Mouse (Mus musculus): ENCODE measurements around the gene Ndufa7.

Ndufa7 gene

DNA sequence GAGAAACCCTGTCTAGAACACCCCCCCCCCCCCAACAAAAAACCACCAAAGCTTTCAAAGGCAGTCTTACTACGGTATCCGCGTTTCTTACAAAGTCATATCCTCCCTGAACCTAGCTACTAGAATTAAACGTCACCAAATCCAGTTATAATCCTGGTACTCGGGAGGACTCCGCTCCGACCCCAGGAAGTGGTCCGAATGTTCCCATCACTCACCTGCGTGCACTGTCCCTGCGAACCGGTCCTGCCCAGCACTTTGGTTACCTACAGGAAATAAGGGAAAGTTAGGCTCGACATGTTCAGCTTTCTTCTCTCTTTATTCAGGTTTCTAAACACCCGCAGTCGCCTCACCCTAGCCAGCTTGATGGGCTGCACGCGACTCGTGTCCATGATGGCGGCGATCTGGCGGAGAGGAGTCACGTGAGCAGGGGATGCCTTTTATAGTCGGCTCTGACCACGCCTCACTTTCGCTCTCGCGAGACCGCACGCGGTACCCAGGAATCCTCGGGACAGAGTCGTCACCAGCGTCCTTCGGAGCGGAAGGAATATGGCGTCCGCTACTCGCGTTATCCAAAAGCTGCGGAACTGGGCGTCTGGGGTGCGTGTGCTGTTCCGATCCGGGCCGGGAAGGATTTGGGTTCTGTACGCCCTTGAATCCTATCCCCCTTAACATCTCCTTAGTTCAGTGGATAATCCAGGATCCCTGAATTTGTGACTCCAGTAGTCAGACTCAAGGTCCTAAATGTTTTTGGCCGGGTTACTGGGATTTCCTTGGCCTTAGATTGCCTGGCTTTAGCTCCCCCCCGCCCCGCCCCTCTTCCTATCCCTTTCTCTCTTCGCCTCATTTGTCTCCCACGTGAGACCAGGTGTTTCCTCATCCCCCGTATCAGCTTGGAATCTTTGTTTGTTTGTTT is at the start of gene Ndufa7, which contains the start of gene Rps28:
Gene Ndufa7, plus strand, starts transcription at position 489 of the 913 bp plus-strand sequence.
Gene Rps28, minus strand, starts transcription at position 479 of the 913 bp plus-strand sequence.
- DNase-seq (ENCODE audit: low read depth) = peak; percentile 100

DNA sequence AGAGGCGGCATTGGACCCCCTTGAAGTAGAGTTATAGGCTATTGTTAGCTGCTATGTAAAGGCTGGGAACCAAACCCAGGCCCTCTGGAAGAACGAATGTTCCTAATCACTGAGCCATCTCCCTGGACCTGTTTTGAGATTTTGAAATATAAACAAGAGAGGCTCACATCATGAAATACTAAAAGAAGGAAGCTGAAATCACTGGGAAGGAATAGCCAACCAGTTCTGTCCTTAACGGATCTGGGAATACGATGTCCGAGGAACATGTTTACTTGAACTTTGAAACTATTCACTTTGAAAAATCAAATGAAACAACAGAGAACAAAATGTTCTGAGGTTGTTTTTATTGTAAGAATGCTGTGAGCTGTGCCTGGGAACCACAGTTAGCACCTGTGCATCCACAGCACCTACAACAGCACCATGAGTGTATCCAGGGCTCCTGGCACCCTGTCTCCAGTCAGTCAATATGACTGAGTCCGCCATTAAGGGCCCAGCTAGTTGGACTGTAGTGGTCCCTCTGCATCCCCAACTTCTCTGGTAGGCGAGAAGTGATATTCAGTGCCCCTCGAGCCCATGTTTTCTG is 49.7 kb upstream of the Ndufa7 start:
- no peak for DNase-seq (ENCODE audit: low read depth)

DNA sequence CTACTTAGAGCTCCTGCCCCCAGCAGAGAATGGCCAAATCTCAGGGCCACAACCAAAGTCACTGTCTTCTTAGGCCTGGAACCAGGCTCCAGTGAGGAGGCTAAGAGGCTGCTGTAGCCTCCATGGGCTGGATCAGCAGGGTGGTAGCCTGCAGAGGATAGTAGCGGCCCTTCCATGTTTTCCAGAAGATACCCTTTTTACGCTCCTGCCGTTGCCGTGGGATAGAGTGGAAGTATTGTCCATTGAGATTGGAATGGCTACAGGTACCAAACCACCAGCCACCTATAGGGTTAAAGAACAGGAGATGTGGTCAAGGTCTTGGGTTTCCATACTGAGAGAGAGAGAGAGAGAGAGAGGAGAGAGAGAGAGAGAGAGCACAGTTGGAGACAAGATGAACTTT is 49.1 kb upstream of the Ndufa7 start:
- DNase-seq (ENCODE audit: low read depth) = no peak

DNA sequence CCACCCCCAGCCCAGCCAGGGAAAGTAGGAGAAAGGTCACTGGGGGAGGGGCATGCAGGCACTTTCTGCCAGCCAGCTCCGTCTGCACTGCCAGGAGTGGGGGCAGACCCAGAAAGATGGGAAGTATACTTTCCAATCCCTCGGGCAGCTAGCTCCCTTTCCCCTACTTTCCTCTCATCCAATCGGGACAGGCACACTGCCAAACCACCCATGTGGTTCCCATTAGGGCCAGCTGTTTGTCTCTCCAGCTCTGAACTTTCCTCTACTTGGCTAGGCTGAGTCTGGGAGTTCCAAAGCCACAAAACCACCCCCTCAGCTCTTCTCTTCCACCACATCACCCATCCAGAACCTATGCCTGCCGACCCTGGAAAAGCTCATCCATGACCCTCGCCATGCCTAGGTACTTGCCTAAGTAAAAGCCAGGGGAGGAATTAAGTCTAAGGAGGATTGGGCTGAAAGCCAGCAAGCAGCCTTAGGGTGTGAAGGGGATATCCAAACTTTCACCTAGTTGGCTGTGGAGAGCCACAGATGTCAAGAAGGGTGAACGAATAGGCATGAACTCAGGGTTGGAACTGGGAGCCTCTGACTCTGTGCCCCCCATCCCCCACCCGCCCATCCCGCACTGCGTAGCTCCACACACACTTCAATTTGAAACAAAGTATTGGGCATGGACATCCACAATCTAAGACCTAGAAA is 45.0 kb upstream of the Ndufa7 start:
- no peak for DNase-seq (ENCODE audit: low read depth)

GRCm38 (mm10) chr17:33779967-33780295 is 44.4 kb upstream of the Ndufa7 start:
- no peak for DNase-seq (ENCODE audit: low read depth)

- peak; percentile 48 for DNase-seq (ENCODE audit: low read depth)
Observed at GRCm38 (mm10) chr17:33780431-33780830, 43.9 kb upstream of the Ndufa7 start.

GRCm38 (mm10) chr17:33781124-33781977 is 43.0 kb upstream of the Ndufa7 start, which contains the start of gene Angptl4:
TSS of gene Angptl4 (minus strand) at chr17:33781830.
- peak; percentile 82 for DNase-seq (ENCODE audit: low read depth)

GRCm38 (mm10) chr17:33782067-33782466 is 42.3 kb upstream of the Ndufa7 start:
- DNase-seq (ENCODE audit: low read depth) = no peak

- no peak for DNase-seq (ENCODE audit: low read depth)
Observed at GRCm38 (mm10) chr17:33783408-33783807, 41.0 kb upstream of the Ndufa7 start.

DNA sequence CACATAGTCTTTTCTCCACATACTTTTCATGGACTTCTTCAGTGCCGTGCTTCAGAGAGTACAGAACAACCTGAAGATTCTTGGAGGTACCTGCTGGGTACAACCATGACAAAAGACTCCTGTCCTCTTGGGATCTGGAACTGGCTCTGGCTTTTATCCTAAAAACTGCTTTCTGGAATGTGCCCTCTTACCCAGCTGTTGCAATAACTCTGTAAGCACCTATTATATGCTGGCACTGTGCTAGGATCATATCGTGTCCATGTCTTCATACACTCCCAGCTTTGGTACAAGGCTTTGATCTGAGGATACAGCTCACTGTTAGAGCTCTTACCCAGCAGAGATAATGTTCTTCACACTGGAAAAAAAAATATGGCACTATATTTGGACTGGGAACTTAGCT is 39.4 kb upstream of the Ndufa7 start:
- no peak for DNase-seq (ENCODE audit: low read depth)

GRCm38 (mm10) chr17:33786375-33786774 is 38.0 kb upstream of the Ndufa7 start:
- no peak for DNase-seq (ENCODE audit: low read depth)

GRCm38 (mm10) chr17:33788732-33789131 is 35.6 kb upstream of the Ndufa7 start:
- no peak for DNase-seq (ENCODE audit: low read depth)

DNA sequence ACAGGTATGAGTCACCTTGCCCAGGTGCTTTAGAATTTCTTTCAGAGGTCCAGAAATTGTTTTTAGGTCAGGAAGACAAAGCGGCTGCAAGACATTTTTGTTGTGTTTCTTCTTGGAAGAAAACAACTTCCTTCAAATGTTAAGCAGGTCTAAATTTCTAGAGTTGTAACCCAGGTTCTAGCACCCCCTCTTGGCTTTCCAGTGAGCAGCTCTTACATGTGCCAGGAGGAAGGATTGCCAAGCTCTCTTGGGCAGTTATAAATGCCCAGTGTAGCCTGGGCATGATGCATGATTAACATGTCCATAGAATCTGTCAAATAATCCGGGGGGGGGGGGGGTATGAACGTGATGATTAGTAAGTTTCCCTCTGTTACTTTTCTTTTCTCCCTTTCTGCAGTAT is 26.1 kb upstream of the Ndufa7 start:
- no peak for DNase-seq (ENCODE audit: low read depth)

- DNase-seq (ENCODE audit: low read depth) = no peak
Observed at GRCm38 (mm10) chr17:33799277-33799676, 25.1 kb upstream of the Ndufa7 start.

GRCm38 (mm10) chr17:33802221-33802620 is 22.2 kb upstream of the Ndufa7 start:
- peak; percentile 65 for DNase-seq (ENCODE audit: low read depth)

GRCm38 (mm10) chr17:33804205-33804604 is 20.2 kb upstream of the Ndufa7 start:
- DNase-seq (ENCODE audit: low read depth) = no peak

DNA sequence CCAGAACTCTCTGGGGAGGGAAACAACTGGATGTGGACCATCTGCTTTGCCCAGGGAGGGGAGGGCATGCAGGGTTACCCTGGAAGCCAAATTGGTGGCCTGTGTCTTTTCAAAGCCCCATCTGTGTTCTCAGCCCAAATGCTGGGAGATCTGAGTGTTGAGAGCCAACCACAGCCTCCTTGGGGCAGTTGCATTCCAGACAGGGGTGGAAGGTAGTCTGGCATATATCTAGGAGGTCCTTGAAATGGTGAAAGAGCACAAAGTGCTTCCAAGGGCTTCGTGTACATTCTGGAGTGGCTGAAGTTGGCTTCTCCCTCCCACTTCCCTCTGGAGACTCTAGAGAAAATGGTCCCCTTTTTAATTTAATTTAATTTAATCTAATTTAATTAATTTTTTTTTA is 19.6 kb upstream of the Ndufa7 start:
- no peak for DNase-seq (ENCODE audit: low read depth)

DNA sequence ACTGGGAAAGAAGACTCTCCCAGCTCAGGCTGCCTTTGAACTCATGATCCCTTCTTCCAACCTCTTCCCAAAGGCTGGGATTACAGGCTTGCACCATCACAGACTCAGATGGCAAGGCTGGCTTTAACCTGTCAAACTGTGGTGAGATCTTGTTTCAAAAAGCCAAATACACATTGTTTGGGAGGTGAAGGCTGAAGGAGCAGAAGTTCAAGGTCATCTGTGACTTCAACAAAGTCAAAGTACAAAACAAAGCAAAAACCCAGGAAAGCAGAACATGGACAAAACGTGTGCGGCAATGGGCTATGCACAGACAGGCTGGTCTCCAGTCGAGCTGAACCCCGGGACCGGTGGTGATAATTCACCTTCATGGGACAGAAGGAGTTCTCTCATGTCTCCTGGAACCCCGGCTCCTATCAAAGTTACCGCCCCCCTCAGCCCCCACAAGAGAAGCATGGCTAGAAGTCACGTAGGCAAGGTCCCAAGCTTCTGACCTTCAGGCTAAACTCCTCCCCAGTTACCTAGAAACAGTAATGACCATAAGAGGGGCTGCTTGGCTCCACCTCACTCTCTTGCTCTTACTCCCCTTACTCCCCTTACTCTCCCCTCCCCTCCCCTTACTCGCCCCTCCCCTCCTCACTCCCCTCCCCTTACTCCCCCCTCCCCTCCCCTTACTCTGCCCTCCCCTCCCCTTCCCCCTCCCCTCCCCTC is 17.0 kb upstream of the Ndufa7 start:
- no peak for DNase-seq (ENCODE audit: low read depth)

GRCm38 (mm10) chr17:33808192-33808591 is 16.2 kb upstream of the Ndufa7 start:
- DNase-seq (ENCODE audit: low read depth) = no peak

DNA sequence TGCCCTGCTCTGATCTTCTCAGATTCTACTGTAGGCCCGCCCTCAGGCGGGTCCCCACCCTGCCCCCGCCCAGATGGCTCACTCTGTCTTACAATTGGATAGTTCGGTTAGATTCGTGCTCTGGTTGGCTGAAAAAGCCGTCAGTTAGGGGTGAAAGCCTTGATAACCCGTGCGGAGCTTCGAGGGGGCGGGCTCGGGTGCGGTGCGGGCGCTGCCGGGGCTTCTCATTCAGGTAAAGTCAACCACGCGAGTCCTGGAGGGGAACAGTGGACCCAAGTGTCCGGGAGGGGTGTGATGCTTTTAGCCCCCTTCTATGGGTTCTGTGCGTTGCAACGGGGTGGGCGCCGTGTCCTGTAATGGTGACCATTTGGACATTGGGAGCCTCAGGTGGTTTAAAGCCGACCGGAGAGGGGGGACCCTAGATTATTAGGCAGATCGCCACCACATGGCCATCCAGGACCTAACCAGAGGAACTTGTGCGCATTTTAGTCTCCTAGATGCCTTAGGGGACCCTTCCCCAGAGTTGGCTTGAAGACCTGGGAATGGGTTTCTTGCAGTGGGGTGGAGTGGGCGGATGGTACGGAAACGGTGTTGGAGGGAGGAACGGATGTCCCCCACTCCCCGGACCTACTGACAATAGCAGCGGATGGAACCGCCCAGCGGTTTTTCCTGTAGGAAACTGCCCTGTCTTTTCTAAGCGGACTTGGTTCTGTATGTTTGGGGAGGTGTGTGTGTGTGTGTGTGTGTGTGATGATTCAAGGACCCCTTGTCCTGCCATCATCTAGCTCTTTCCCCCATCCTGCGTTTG is 13.8 kb upstream of the Ndufa7 start, which contains the start of gene Kank3:
Gene Kank3, plus strand, starts transcription at position 186 of the 808 bp plus-strand sequence.
- peak; percentile 94 for DNase-seq (ENCODE audit: low read depth)

Data from naive thymus-derived CD4-positive, alpha-beta T cell, adult 2 months (primary cell).